Mouse (Mus musculus): ENCODE data around the gene Uck2. TPM values are rescaled to one million over a fixed set of nuclear protein-coding genes. Genes with fewer than 3 reads are reported as not detected.

Uck2 gene
- polyA plus RNA-seq (2014; fragmentation: Nextera tagmentation; extraction: Ambion mirVana), result 54.8 and 56.2 TPM in 2 replicates

- no peaks in the 10 kb centered on the region for H3K9me3 ChIP-seq (ENCODE audit: control insufficient read depth, low read length)
- peak within 1 kb of the TSS; percentile 86 for H3K4me3 ChIP-seq (ENCODE audit: low read depth, low read length)
- 0 out of 2 replicates have a peak, but pooled peaks cover 2% of the 10 kb centered on the region for H3K4me1 ChIP-seq (ENCODE audit: control insufficient read depth, insufficient read depth, low read length)
- no peaks in the 10 kb centered on the region for H3K36me3 ChIP-seq (ENCODE audit: control insufficient read depth, insufficient read depth, low read length)
- no peak for ATAC-seq (ENCODE audit: low read depth)
- no peak for DNase-seq (ENCODE audit: low spot score)
- 0% methylated on average over 2 of the region's 2 CpGs for WGBS
- H3K27ac ChIP-seq (replicated peaks; ENCODE audit: low read depth, low read length), result peak within 1 kb of the TSS; percentile 93
- H3K27me3 ChIP-seq (replicated peaks; ENCODE audit: control insufficient read depth, insufficient read depth, low read length), result peaks cover 4% of the 10 kb centered on the region; the same call in 1 of the 2 replicates
- H3K9ac ChIP-seq (ENCODE audit: low read depth, low read length), result peak within 1 kb of the TSS; percentile 90
- H3K4me2 ChIP-seq (ENCODE audit: low read depth, low read length), result peak within 1 kb of the TSS; percentile 83
Observed at GRCm38 (mm10) chr1:167285320-167285355, at the start of gene Uck2. Gene Uck2, minus strand, starts transcription at chr1:167285320.

GRCm38 (mm10) chr1:167331106-167331505 lies 46.0 kb upstream of the Uck2 start:
- ATAC-seq (ENCODE audit: low read depth) (no peak), DNase-seq (ENCODE audit: low spot score) (no peak)
- Histone ChIP-seq H3K27ac (replicated peaks; ENCODE audit: low read depth, low read length) (no peak overlapping the region), H3K4me1 (ENCODE audit: control insufficient read depth, insufficient read depth, low read length) (no peaks in the 10 kb centered on the region), H3K4me2 (ENCODE audit: low read depth, low read length) (no peak overlapping the region), H3K9me3 (ENCODE audit: control insufficient read depth, low read length) (no peaks in the 10 kb centered on the region), H3K36me3 (ENCODE audit: control insufficient read depth, insufficient read depth, low read length) (peaks cover 70% of the 10 kb centered on the region), H3K27me3 (replicated peaks; ENCODE audit: control insufficient read depth, insufficient read depth, low read length) (no peaks in the 10 kb centered on the region), H3K4me3 (ENCODE audit: low read depth, low read length) (no peak overlapping the region), H3K9ac (ENCODE audit: low read depth, low read length) (no peak overlapping the region)
- 88% methylated on average over 8 of the region's 8 CpGs for WGBS

- no peaks in the 10 kb centered on the region for H3K9me3 ChIP-seq (ENCODE audit: control insufficient read depth, low read length)
Observed at GRCm38 (mm10) chr1:167328776-167329175, 43.7 kb upstream of the Uck2 start.

GRCm38 (mm10) chr1:167321691-167322090 lies 36.6 kb upstream of the Uck2 start:
- H3K36me3 ChIP-seq (ENCODE audit: control insufficient read depth, insufficient read depth, low read length), result peaks cover 81% of the 10 kb centered on the region
- no peaks in the 10 kb centered on the region for H3K9me3 ChIP-seq (ENCODE audit: control insufficient read depth, low read length)
- no peak for DNase-seq (ENCODE audit: low spot score)
- ATAC-seq (ENCODE audit: low read depth), result no peak
- H3K4me1 ChIP-seq (ENCODE audit: control insufficient read depth, insufficient read depth, low read length), result no peaks in the 10 kb centered on the region
- no peak overlapping the region for H3K4me3 ChIP-seq (ENCODE audit: low read depth, low read length)
- no peak overlapping the region for H3K9ac ChIP-seq (ENCODE audit: low read depth, low read length)
- 97% methylated on average over 6 of the region's 6 CpGs for WGBS
- no peak overlapping the region for H3K27ac ChIP-seq (replicated peaks; ENCODE audit: low read depth, low read length)
- no peak overlapping the region for H3K4me2 ChIP-seq (ENCODE audit: low read depth, low read length)
- no peaks in the 10 kb centered on the region for H3K27me3 ChIP-seq (replicated peaks; ENCODE audit: control insufficient read depth, insufficient read depth, low read length)

More at GRCm38 (mm10) chr1:167328776-167329175, 43.7 kb upstream of the Uck2 start:
- Histone ChIP-seq H3K27ac (replicated peaks; ENCODE audit: low read depth, low read length) (no peak overlapping the region), H3K36me3 (ENCODE audit: control insufficient read depth, insufficient read depth, low read length) (peaks cover 75% of the 10 kb centered on the region), H3K27me3 (replicated peaks; ENCODE audit: control insufficient read depth, insufficient read depth, low read length) (no peaks in the 10 kb centered on the region), H3K4me3 (ENCODE audit: low read depth, low read length) (no peak overlapping the region), H3K4me2 (ENCODE audit: low read depth, low read length) (no peak overlapping the region), H3K4me1 (ENCODE audit: control insufficient read depth, insufficient read depth, low read length) (no peaks in the 10 kb centered on the region), H3K9ac (ENCODE audit: low read depth, low read length) (no peak overlapping the region)
- WGBS, result 86% methylated on average over 6 of the region's 6 CpGs
- DNase-seq (ENCODE audit: low spot score) (no peak), ATAC-seq (ENCODE audit: low read depth) (no peak)

- Histone ChIP-seq H3K9ac (ENCODE audit: low read depth, low read length) (no peak overlapping the region), H3K9me3 (ENCODE audit: control insufficient read depth, low read length) (no peaks in the 10 kb centered on the region), H3K27ac (replicated peaks; ENCODE audit: low read depth, low read length) (no peak overlapping the region), H3K36me3 (ENCODE audit: control insufficient read depth, insufficient read depth, low read length) (peaks cover 54% of the 10 kb centered on the region), H3K27me3 (replicated peaks; ENCODE audit: control insufficient read depth, insufficient read depth, low read length) (no peaks in the 10 kb centered on the region), H3K4me2 (ENCODE audit: low read depth, low read length) (no peak overlapping the region), H3K4me3 (ENCODE audit: low read depth, low read length) (no peak overlapping the region), H3K4me1 (ENCODE audit: control insufficient read depth, insufficient read depth, low read length) (peaks cover 9% of the 10 kb centered on the region)
- ATAC-seq (ENCODE audit: low read depth) (no peak), DNase-seq (ENCODE audit: low spot score) (no peak)
- 86% methylated on average over 4 of the region's 4 CpGs for WGBS
Observed at GRCm38 (mm10) chr1:167313220-167313619, 28.1 kb upstream of the Uck2 start.

- Histone ChIP-seq H3K9ac (ENCODE audit: low read depth, low read length) (no peak overlapping the region), H3K4me3 (ENCODE audit: low read depth, low read length) (no peak overlapping the region), H3K36me3 (ENCODE audit: control insufficient read depth, insufficient read depth, low read length) (peaks cover 48% of the 10 kb centered on the region)
Observed at GRCm38 (mm10) chr1:167312367-167312766, 27.2 kb upstream of the Uck2 start.

GRCm38 (mm10) chr1:167308261-167309054 lies 23.3 kb upstream of the Uck2 start, which contains the start of gene Tmco1:
Gene Tmco1, plus strand, starts transcription at chr1:167308378.
- Histone ChIP-seq H3K4me2 (ENCODE audit: low read depth, low read length) (peak within 1 kb of the TSS; percentile 86), H3K27me3 (replicated peaks; ENCODE audit: control insufficient read depth, insufficient read depth, low read length) (no peaks in the 10 kb centered on the region), H3K9ac (ENCODE audit: low read depth, low read length) (peak within 1 kb of the TSS; percentile 97), H3K9me3 (ENCODE audit: control insufficient read depth, low read length) (no peaks in the 10 kb centered on the region), H3K4me1 (ENCODE audit: control insufficient read depth, insufficient read depth, low read length) (peaks cover 12% of the 10 kb centered on the region), H3K36me3 (ENCODE audit: control insufficient read depth, insufficient read depth, low read length) (peaks cover 25% of the 10 kb centered on the region; the same call in 1 of the 2 replicates), H3K27ac (replicated peaks; ENCODE audit: low read depth, low read length) (peak within 1 kb of the TSS; percentile 96), H3K4me3 (ENCODE audit: low read depth, low read length) (peak within 1 kb of the TSS; percentile 84)
- ATAC-seq (ENCODE audit: low read depth), result peak; percentile 99
- WGBS, result under 1% methylated on average over 46 of the region's 82 CpGs
- DNase-seq (ENCODE audit: low spot score), result peak; percentile 98

More at GRCm38 (mm10) chr1:167312367-167312766, 27.2 kb upstream of the Uck2 start:
- no peak for DNase-seq (ENCODE audit: low spot score)
- no peaks in the 10 kb centered on the region for H3K9me3 ChIP-seq (ENCODE audit: control insufficient read depth, low read length)
- H3K4me2 ChIP-seq (ENCODE audit: low read depth, low read length), result no peak overlapping the region
- H3K27me3 ChIP-seq (replicated peaks; ENCODE audit: control insufficient read depth, insufficient read depth, low read length), result no peaks in the 10 kb centered on the region
- H3K27ac ChIP-seq (replicated peaks; ENCODE audit: low read depth, low read length), result no peak overlapping the region
- no peak for ATAC-seq (ENCODE audit: low read depth)
- H3K4me1 ChIP-seq (ENCODE audit: control insufficient read depth, insufficient read depth, low read length), result peaks cover 12% of the 10 kb centered on the region

GRCm38 (mm10) chr1:167307674-167308073 lies 22.6 kb upstream of the Uck2 start:
- H3K27me3 ChIP-seq (replicated peaks; ENCODE audit: control insufficient read depth, insufficient read depth, low read length), result no peaks in the 10 kb centered on the region
- peaks cover 12% of the 10 kb centered on the region for H3K4me1 ChIP-seq (ENCODE audit: control insufficient read depth, insufficient read depth, low read length)
- DNase-seq (ENCODE audit: low spot score), result no peak
- H3K9ac ChIP-seq (ENCODE audit: low read depth, low read length), result peak overlapping the region; percentile 97
- H3K36me3 ChIP-seq (ENCODE audit: control insufficient read depth, insufficient read depth, low read length), result peaks cover 21% of the 10 kb centered on the region; the same call in 1 of the 2 replicates
- no peaks in the 10 kb centered on the region for H3K9me3 ChIP-seq (ENCODE audit: control insufficient read depth, low read length)
- 72% methylated on average over 11 of the region's 11 CpGs for whole genome bisulfite sequencing
- H3K4me2 ChIP-seq (ENCODE audit: low read depth, low read length), result peak overlapping the region; percentile 86
- H3K27ac ChIP-seq (replicated peaks; ENCODE audit: low read depth, low read length), result peak overlapping the region; percentile 96; the same call in 1 of the 2 replicates
- peak overlapping the region; percentile 84 for H3K4me3 ChIP-seq (ENCODE audit: low read depth, low read length)
- no peak for ATAC-seq (ENCODE audit: low read depth)
